10 mouse cellular contexts compared by ENCODE assay signal in the genomic region with DNA sequence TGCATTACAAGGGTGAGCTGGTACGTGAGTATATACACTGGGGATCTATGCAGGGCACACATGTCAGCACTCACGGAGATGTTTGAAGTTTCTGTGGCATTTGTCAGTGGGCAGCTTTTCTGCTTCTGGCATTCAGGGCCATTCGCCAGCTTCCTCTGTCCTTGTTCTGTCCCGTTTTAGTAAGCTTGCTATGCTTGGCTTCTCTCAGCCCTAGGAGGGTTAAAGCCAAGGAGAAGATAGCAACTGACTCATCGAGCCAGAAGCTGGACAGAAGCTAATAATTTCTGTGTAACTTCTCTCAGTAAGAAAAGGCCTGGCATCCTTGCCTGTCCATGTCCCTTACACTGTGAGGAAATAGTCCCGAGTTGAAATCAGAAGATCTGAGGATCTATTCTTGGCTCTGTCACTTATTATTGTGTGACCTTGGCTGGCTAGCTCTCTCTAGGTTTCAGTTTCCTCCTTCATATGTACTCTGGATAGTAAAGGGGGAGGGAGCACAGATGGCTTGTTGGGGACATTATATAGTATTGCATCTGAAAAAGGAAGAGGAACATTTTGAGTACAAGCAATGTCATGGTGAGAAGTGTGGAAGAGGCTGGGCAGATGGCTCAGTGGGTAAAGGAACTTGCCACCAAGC. TPM values are rescaled to one million over a fixed set of nuclear protein-coding genes. Genes with fewer than 3 reads are reported as not detected.
A peak's percentile ranks its signal among the peaks of the same experiment; 100 is the strongest.
DNase-seq lines count a peak whose midpoint lies in the region; ATAC-seq and TF ChIP-seq lines count a peak whose summit lies in the region.
"Had no signal": no experiment of that assay in that cellular context is flagged by ENCODE, and none has a peak within 500 bp of the region (broad histone marks: within the 10 kb centered on the region; RNA-seq: fewer than 3 reads in every experiment).

No protein-coding gene starts in this region.

- H3K4me3 ChIP-seq in CH12.LX (replicated peaks in 1 of 3; ENCODE audit: low read depth in 2 of 3, low read length in 2 of 3, poor library complexity in 1 of 3): peak overlapping the region in 1 of 3 experiments; percentile 3
- H3K4me3 ChIP-seq in cortical plate, adult 2 months (ENCODE audit: insufficient read depth, low read length): no peak overlapping the region
- H3K4me3 ChIP-seq: embryonic facial prominence, embryonic 12.5 days; limb, embryonic 15.5 days had no signal

- intact Hi-C loops in heart, postnatal 36 days (cut with DNase I): no loop called here

- in situ Hi-C loops in CH12.LX (cut with MboI; ENCODE audit: low pct_ligation_motif_present, low pct_unique_long_range_greater_than_20kb, low sequenced_read_pairs): no loop called here

- TF ChIP-seq CTCF in CH12.LX (conservative IDR thresholded peaks at IDR 0.05 in 1 of 2, IDR thresholded peaks at IDR 0.05 in 1 of 2; ENCODE audit: low read depth in 2 of 2, low read length in 2 of 2): no peak
- TF ChIP-seq CTCF in cortical plate, adult 2 months (IDR thresholded peaks at IDR 0.05; ENCODE audit: extremely low read depth, insufficient read depth, low read length): no peak

- no peak for TF ChIP-seq POLR2A in CH12.LX (IDR thresholded peaks at IDR 0.05; ENCODE audit: low read depth, low read length)
- no peak for TF ChIP-seq POLR2A in cortical plate, adult 2 months (IDR thresholded peaks at IDR 0.05; ENCODE audit: extremely low read depth, insufficient read depth, low read length)

- peak overlapping the region; percentile 72 for H3K9ac ChIP-seq in CH12.LX (ENCODE audit: insufficient read depth, low read depth)
- H3K9ac ChIP-seq: embryonic facial prominence, embryonic 12.5 days; limb, embryonic 15.5 days had no signal

- no peaks in the 10 kb centered on the region for H3K27me3 ChIP-seq in CH12.LX (replicated peaks)
- H3K27me3 ChIP-seq: embryonic facial prominence, embryonic 12.5 days; limb, embryonic 15.5 days had no signal

- H3K27ac ChIP-seq in CH12.LX (ENCODE audit: insufficient read depth, low read depth): peak overlapping the region; percentile 52
- H3K27ac ChIP-seq in cortical plate, adult 2 months (ENCODE audit: insufficient read depth, low read length): peak overlapping the region; percentile 37; the same call in 1 of the 2 replicates
- H3K27ac ChIP-seq: embryonic facial prominence, embryonic 12.5 days; limb, embryonic 15.5 days had no signal

- peak; percentile 88; the same call in 1 of the 2 replicates for ATAC-seq in frontal cortex, adult (ENCODE audit: low TSS enrichment)
- ATAC-seq in erythroblast, adult 5-6 weeks (replicated peaks; ENCODE audit: low FRiP score, poor library complexity, severe bottlenecking): no peak

- H3K4me1 ChIP-seq in CH12.LX (ENCODE audit: control insufficient read depth in 1 of 2, insufficient read depth in 2 of 2): peaks cover 8 to 28% of the 10 kb centered on the region in 2 experiments; a peak in 3 of 4 replicates
- peaks cover 2% of the 10 kb centered on the region for H3K4me1 ChIP-seq in cortical plate, adult 2 months (ENCODE audit: control insufficient read depth, insufficient read depth, low read length)
- H3K4me1 ChIP-seq: embryonic facial prominence, embryonic 12.5 days; limb, embryonic 15.5 days had no signal

- dilution Hi-C loops in CH12.LX (cut with MboI; ENCODE audit: extremely low pct_ligation_motif_present, extremely low pct_unique_long_range_greater_than_20kb, low sequenced_read_pairs): no loop called here

- H3K36me3 ChIP-seq in CH12.LX (replicated peaks in 1 of 2; ENCODE audit: control insufficient read depth in 1 of 2, insufficient read depth in 1 of 2, low read length in 1 of 2): no peaks in the 10 kb centered on the region
- H3K36me3 ChIP-seq: embryonic facial prominence, embryonic 12.5 days; limb, embryonic 15.5 days had no signal

- TF ChIP-seq EP300 in CH12.LX (IDR thresholded peaks at IDR 0.05; ENCODE audit: low read length): no peak

- no peak for TF ChIP-seq RAD21 in CH12.LX (IDR thresholded peaks at IDR 0.05; ENCODE audit: low read depth, low read length)

- no peaks in the 10 kb centered on the region for H3K9me3 ChIP-seq in CH12.LX (replicated peaks; ENCODE audit: low read length)
- H3K9me3 ChIP-seq: embryonic facial prominence, embryonic 12.5 days; limb, embryonic 15.5 days had no signal

- no peak for DNase-seq in frontal cortex, postnatal 25 days (ENCODE audit: low spot score in 2 of 2)
- DNase-seq in CH12.LX (ENCODE audit: extremely low read depth): peak; percentile 21
- peak; percentile 38 to 43 for DNase-seq in heart, postnatal 36 days
- DNase-seq in layer of hippocampus, postnatal 10 days (ENCODE audit: low spot score in 2 of 2): no peak
- no peak for DNase-seq in layer of hippocampus, postnatal 36 days

- H3K79me2 ChIP-seq in CH12.LX (replicated peaks; ENCODE audit: control insufficient read depth, extremely low read depth, insufficient read depth, poor library complexity, severe bottlenecking): no peaks in the 10 kb centered on the region

- peak overlapping the region; percentile 100 for H3K4me2 ChIP-seq in CH12.LX (ENCODE audit: insufficient read depth, low read depth, poor library complexity, severe bottlenecking)
- H3K4me2 ChIP-seq: embryonic facial prominence, embryonic 12.5 days; limb, embryonic 15.5 days had no signal

TF ChIP-seq in CH12.LX, 34 proteins besides CTCF, POLR2A, EP300 and RAD21:
- TF ChIP-seq MAX (IDR thresholded peaks at IDR 0.05; ENCODE audit: low read length) (no peak), BHLHE40 (IDR thresholded peaks at IDR 0.05; ENCODE audit: low read depth, low read length) (no peak), MAFK (IDR thresholded peaks at IDR 0.05; ENCODE audit: insufficient replicate concordance, low read length) (no peak), MAZ (IDR thresholded peaks at IDR 0.05; ENCODE audit: low read depth, low read length) (no peak), JUND (conservative IDR thresholded peaks at IDR 0.05; ENCODE audit: low read depth, low read length) (no peak), UBTF (IDR thresholded peaks at IDR 0.05; ENCODE audit: low read depth, low read length) (no peak), USF2 (conservative IDR thresholded peaks at IDR 0.05; ENCODE audit: low read depth, low read length) (no peak), POLR2AphosphoS2 (IDR thresholded peaks at IDR 0.05; ENCODE audit: low read depth, low read length) (no peak), MYC (IDR thresholded peaks at IDR 0.05; ENCODE audit: low read depth, low read length) (no peak), GABPA (IDR thresholded peaks at IDR 0.05; ENCODE audit: insufficient replicate concordance, low read depth, low read length) (no peak), KAT2A (IDR thresholded peaks at IDR 0.05; ENCODE audit: insufficient replicate concordance, low read length) (no peak)

RNA-seq across cellular contexts. Expression of a gene that starts 22.9 kb away (rescaled TPM):
- total RNA-seq in CH12.LX (2012; rRNA removed) (11.4 and 16.5 TPM in 2 replicates), CH12.LX (2014; rRNA removed) (1.7 and 2.5 TPM in 2 replicates)
- polyA plus RNA-seq in CH12.LX (2012; ENCODE audit: insufficient read length, low read depth): 1.7 and 2.9 TPM in 2 replicates
- polyA plus RNA-seq in cortical plate, adult 2 months (2012; rRNA removed): 261 and 264 TPM in 2 replicates
- total RNA-seq in heart, postnatal 36 days (2021): 1 to 10 TPM in 1 of 2 experiments, under 1 TPM in 1; 0.49 to 1.6 TPM
- not detected in 2 replicates for total RNA-seq in erythroblast, adult 5-6 weeks (2015; ENCODE audit: low replicate concordance)
- not detected in 2 replicates for total RNA-seq in erythroblast, adult 5-6 weeks (2017; ENCODE audit: low replicate concordance)
- 100 to 1,000 TPM in 1 of 2 experiments, 10 to 100 TPM in 1; 95.2 to 101 TPM for total RNA-seq in layer of hippocampus, postnatal 10 days (2021)
- 100 to 1,000 TPM; 108 to 111 TPM for total RNA-seq in layer of hippocampus, postnatal 36 days (2021)

RNA-seq across cellular contexts. Expression of a gene that starts 23.2 kb away (rescaled TPM):
- total RNA-seq in CH12.LX (2012; rRNA removed): 5.6 and 10.0 TPM in 2 replicates
- 8.6 and 11.0 TPM in 2 replicates for total RNA-seq in CH12.LX (2014; rRNA removed)
- polyA plus RNA-seq in CH12.LX (2012; ENCODE audit: insufficient read length, low read depth): 3.0 and 3.4 TPM in 2 replicates
- 77.3 and 77.7 TPM in 2 replicates for polyA plus RNA-seq in cortical plate, adult 2 months (2012; rRNA removed)
- total RNA-seq in heart, postnatal 36 days (2021): 10 to 100 TPM; 36.3 to 41.6 TPM
- total RNA-seq in erythroblast, adult 5-6 weeks (2015; ENCODE audit: low replicate concordance): 3.5 and 10.0 TPM in 2 replicates
- 16.4 and 20.1 TPM in 2 replicates for total RNA-seq in erythroblast, adult 5-6 weeks (2017; ENCODE audit: low replicate concordance)
- 10 to 100 TPM; 48.9 to 56.2 TPM for total RNA-seq in layer of hippocampus, postnatal 10 days (2021)
- total RNA-seq in layer of hippocampus, postnatal 36 days (2021): 10 to 100 TPM; 64.8 to 67.6 TPM

RNA-seq across cellular contexts. Expression of a gene that starts 51.7 kb away (rescaled TPM):
- total RNA-seq in CH12.LX (2012; rRNA removed): 16.8 and 17.3 TPM in 2 replicates
- total RNA-seq in CH12.LX (2014; rRNA removed): 20.1 and 21.9 TPM in 2 replicates
- polyA plus RNA-seq in CH12.LX (2012; ENCODE audit: insufficient read length, low read depth): 18.0 and 20.6 TPM in 2 replicates
- polyA plus RNA-seq in cortical plate, adult 2 months (2012; rRNA removed): 17.2 and 18.4 TPM in 2 replicates
- 10 to 100 TPM; 14.8 to 16.9 TPM for total RNA-seq in heart, postnatal 36 days (2021)
- total RNA-seq in erythroblast, adult 5-6 weeks (2015; ENCODE audit: low replicate concordance): 6.5 and 7.1 TPM in 2 replicates
- total RNA-seq in erythroblast, adult 5-6 weeks (2017; ENCODE audit: low replicate concordance): 3.6 and 8.5 TPM in 2 replicates
- total RNA-seq in layer of hippocampus, postnatal 10 days (2021): 10 to 100 TPM; 11.6 to 15.2 TPM
- total RNA-seq in layer of hippocampus, postnatal 36 days (2021): 10 to 100 TPM; 24.7 to 26.9 TPM

Comparison
In these comparisons a context has a peak if more than half of its experiments do, and no peak if none do; other contexts are left out.
1. DNase-seq: peak in CH12.LX (single experiment) and heart, postnatal 36 days (2 of 2); none in frontal cortex, postnatal 25 days (0 of 2), layer of hippocampus, postnatal 10 days (0 of 2) and layer of hippocampus, postnatal 36 days (0 of 2).
2. RNA of a gene that starts 22.9 kb away (total RNA-seq): 108 to 111 TPM in layer of hippocampus, postnatal 36 days and 95.2 to 101 TPM in layer of hippocampus, postnatal 10 days; 1.7 to 16.5 TPM in CH12.LX, 0.49 to 1.6 TPM in heart, postnatal 36 days and not detected in erythroblast, adult 5-6 weeks; every median in the first group is over 4 times any median in the second.